Mouse (Mus musculus): ENCODE measurements around the gene Prmt8.

- TF ChIP-seq CTCF (IDR thresholded peaks at IDR 0.05; ENCODE audit: control insufficient read depth, insufficient read depth, insufficient read length) (no peak), USF1 (IDR thresholded peaks at IDR 0.05; ENCODE audit: low read depth) (no peak)
Observed at GRCm38 (mm10) chr6:127769275-127770156, at the start of gene Prmt8.
